Comparison of ENCODE assay signal across 17 mouse cellular contexts in genomic region chr12:70126626-70127025, GRCm38 (mm10). TPM values are rescaled to one million over a fixed set of nuclear protein-coding genes. Genes with fewer than 3 reads are reported as not detected.
"Had no signal": no experiment of that assay in that cellular context is flagged by ENCODE, and none has a peak within 500 bp of the region (broad histone marks: within the 10 kb centered on the region; RNA-seq: fewer than 3 reads in every experiment).

No protein-coding gene starts in this region.

- DNase-seq: retina, postnatal 1 day; right cerebral cortex, adult 18-20 months; right cerebral cortex, postnatal 14 days; right cerebral cortex, postnatal 25 days; right cerebral cortex, postnatal 4 days; spleen, adult 18-20 months; thymus, adult 18-20 months; thymus, adult 2 months; thymus, postnatal 14 days; thymus, postnatal 25 days; thymus, postnatal 36 days; thymus, postnatal 4 days had no signal

RNA-seq across cellular contexts. Expression of gene Abhd12b, which starts 27.3 kb away (rescaled TPM):
- polyA plus RNA-seq: small intestine, adult 2 months; spleen, adult 2 months; stomach, embryonic 15.5 days; testis, adult 2 months; thymus, postnatal 0 days had no signal
